Mouse (Mus musculus) embryonic stem cell, embryonic (primary cell): ENCODE data around the gene Pxn.

Experiments
- CTCF ChIA-PET, 4 experiments: fragments of 300-600 bp in 2 of 4; fragments of 350-600 bp in 2 of 4; sonication (Branson Sonifier 250); formaldehyde crosslinking; loops; one replicate each; lab custom pipeline; 2022; ENCODE audit warnings: inconsistent platforms in 2 of 4; lab: Charles Lee
- POLR2A ChIA-PET, 4 experiments: fragments of 300-600 bp in 2 of 4; fragments of 350-600 bp in 2 of 4; sonication (Branson Sonifier 250); formaldehyde crosslinking; loops; one replicate each; lab custom pipeline; 2022; ENCODE audit warnings: antibody characterized with exemption in 4 of 4, inconsistent platforms in 1 of 4; lab: Charles Lee

Pxn gene

GRCm38 (mm10) chr5:115559237-115560101 lies 53.0 kb downstream of the Pxn start, which contains the start of gene Rplp0:
Gene Rplp0, plus strand, starts transcription at chr5:115559467.
- CTCF ChIA-PET, result interaction anchor here (0.5 to 2.0 kb wide), 28 partner anchors 9 to 1219 kb away, joined by 3 to 15 read pairs (median 4); no protein-coding TSS in a partner anchor
- POLR2A ChIA-PET, result interaction anchor here (0.6 to 21.3 kb wide), 127 partner anchors 8 to 1789 kb away, joined by 3 to 239 read pairs (median 5); partner anchors contain the start of genes Sirt4 (in 3 of the 4), Rab35 (in 2 of the 4), Dynll1 (in 1 of the 4) and Srsf9 (in 1 of the 4)

GRCm38 (mm10) chr5:115560336-115560905 lies 53.9 kb downstream of the Pxn start:
- CTCF ChIA-PET, result interaction anchor here in 3 of 4 experiments (0.6 to 1.1 kb wide), 3 partner anchors 8 to 902 kb away, joined by 3 to 15 read pairs (median 6); no protein-coding TSS in a partner anchor
- POLR2A ChIA-PET, result interaction anchor here in 3 of 4 experiments (0.6 to 21.3 kb wide), 67 partner anchors 8 to 1999 kb away, joined by 3 to 239 read pairs (median 6); partner anchors contain the start of genes Rab35 (in 2 of the 3), Dynll1 (in 1 of the 3), Sirt4 (in 1 of the 3) and Srsf9 (in 1 of the 3)

- ChIA-PET POLR2A (interaction anchor here (0.5 to 13.0 kb wide), 44 partner anchors 8 to 419 kb away, joined by 3 to 217 read pairs (median 4); partner anchors contain the start of genes Rab35 (in 1 of the 4) and Sirt4 (in 1 of the 4)), CTCF (interaction anchor here in 1 of 4 experiments (1.0 kb wide), 1 partner anchor 26 kb away, joined by 3 read pairs; no protein-coding TSS in a partner anchor)
These were observed 57.5 kb downstream of the Pxn start for GRCm38 (mm10) chr5:115563771-115564585.

GRCm38 (mm10) chr5:115564737-115565393 lies 58.4 kb downstream of the Pxn start, which contains the start of gene Gcn1l1:
Gene Gcn1l1, plus strand, starts transcription at chr5:115565254.
- CTCF ChIA-PET, result no interaction called here

GRCm38 (mm10) chr5:115565403-115565802 lies 58.9 kb downstream of the Pxn start:
- POLR2A ChIA-PET, result interaction anchor here in 2 of 4 experiments (1.7 to 13.0 kb wide), 5 partner anchors 10 to 75 kb away, joined by 4 to 217 read pairs (median 19); no protein-coding TSS in a partner anchor
- CTCF ChIA-PET, result no interaction called here

More at GRCm38 (mm10) chr5:115564737-115565393, 58.4 kb downstream of the Pxn start, which contains the start of gene Gcn1l1:
- POLR2A ChIA-PET, result interaction anchor here in 3 of 4 experiments (0.7 to 13.0 kb wide), 22 partner anchors 8 to 80 kb away, joined by 3 to 217 read pairs (median 8); partner anchors contain the start of genes Rab35 (in 1 of the 3) and Sirt4 (in 1 of the 3)

- POLR2A ChIA-PET, result interaction anchor here in 3 of 4 experiments (0.7 to 6.5 kb wide), 24 partner anchors 9 to 818 kb away, joined by 3 to 55 read pairs (median 6); partner anchors contain the start of gene Rplp0 (in 3 of the 3)
- CTCF ChIA-PET, result interaction anchor here in 3 of 4 experiments (0.7 to 1.5 kb wide), 7 partner anchors 8 to 77 kb away, joined by 3 to 5 read pairs (median 3); partner anchors contain the start of gene Rplp0 (in 1 of the 3)
These were observed 62.2 kb downstream of the Pxn start for GRCm38 (mm10) chr5:115568681-115569080.

GRCm38 (mm10) chr5:115569308-115569707 lies 62.8 kb downstream of the Pxn start:
- ChIA-PET POLR2A (interaction anchor here in 3 of 4 experiments (0.7 to 6.5 kb wide), 24 partner anchors 8 to 818 kb away, joined by 3 to 55 read pairs (median 5); partner anchors contain the start of genes Rplp0 (in 3 of the 3) and Dynll1 (in 1 of the 3)), CTCF (interaction anchor here in 3 of 4 experiments (0.6 to 1.5 kb wide), 7 partner anchors 9 to 31 kb away, joined by 3 to 8 read pairs (median 4); partner anchors contain the start of gene Rplp0 (in 1 of the 3))

- ChIA-PET CTCF (interaction anchor here in 3 of 4 experiments (0.6 to 1.5 kb wide), 6 partner anchors 12 to 42 kb away, joined by 3 to 8 read pairs (median 4); no protein-coding TSS in a partner anchor), POLR2A (interaction anchor here in 3 of 4 experiments (0.7 to 6.5 kb wide), 16 partner anchors 8 to 269 kb away, joined by 3 to 55 read pairs (median 6); partner anchors contain the start of genes Rplp0 (in 3 of the 3) and Dynll1 (in 1 of the 3))
These were observed 63.2 kb downstream of the Pxn start for GRCm38 (mm10) chr5:115569721-115570120.

- ChIA-PET POLR2A (interaction anchor here in 3 of 4 experiments (0.6 to 6.5 kb wide), 13 partner anchors 8 to 419 kb away, joined by 3 to 55 read pairs (median 3); partner anchors contain the start of genes Rab35 (in 1 of the 3) and Rplp0 (in 1 of the 3)), CTCF (interaction anchor here in 2 of 4 experiments (0.6 to 1.3 kb wide), 2 partner anchors 12 to 39 kb away, joined by 3 to 4 read pairs; partner anchors contain the start of gene Rplp0 (in 1 of the 2))
These were observed 64.6 kb downstream of the Pxn start for GRCm38 (mm10) chr5:115571086-115571485.

GRCm38 (mm10) chr5:115572679-115573535 lies 66.4 kb downstream of the Pxn start:
- CTCF ChIA-PET, result interaction anchor here in 1 of 4 experiments (1.0 to 1.4 kb wide), 2 partner anchors 34 to 38 kb away, joined by 3 read pairs; no protein-coding TSS in a partner anchor

GRCm38 (mm10) chr5:115574992-115575391 lies 68.5 kb downstream of the Pxn start:
- POLR2A ChIA-PET, result interaction anchor here in 3 of 4 experiments (1.1 to 4.3 kb wide), 4 partner anchors 11 to 18 kb away, joined by 3 to 21 read pairs (median 8); partner anchors contain the start of gene Rplp0 (in 1 of the 3)
- CTCF ChIA-PET, result no interaction called here

More at GRCm38 (mm10) chr5:115572679-115573535, 66.4 kb downstream of the Pxn start:
- POLR2A ChIA-PET, result interaction anchor here (0.6 to 6.5 kb wide), 20 partner anchors 8 to 83 kb away, joined by 3 to 55 read pairs (median 3); partner anchors contain the start of genes Rplp0 (in 2 of the 4) and Rab35 (in 1 of the 4)

- CTCF ChIA-PET, result interaction anchor here in 1 of 4 experiments (1.2 to 2.1 kb wide), 3 partner anchors 19 to 54 kb away, joined by 3 to 5 read pairs (median 5); partner anchors contain the start of gene Rab35
- POLR2A ChIA-PET, result interaction anchor here in 2 of 4 experiments (0.8 to 3.5 kb wide), 7 partner anchors 8 to 19 kb away, joined by 3 to 19 read pairs (median 6); partner anchors contain the start of gene Rplp0 (in 2 of the 2)
These were observed 71.2 kb downstream of the Pxn start for GRCm38 (mm10) chr5:115577686-115578085.

- ChIA-PET CTCF (interaction anchor here in 1 of 4 experiments (2.1 kb wide), 1 partner anchor 35 kb away, joined by 5 read pairs; no protein-coding TSS in a partner anchor), POLR2A (interaction anchor here in 2 of 4 experiments (1.2 to 5.0 kb wide), 3 partner anchors 8 to 20 kb away, joined by 5 to 40 read pairs (median 19); partner anchors contain the start of gene Rplp0 (in 2 of the 2))
These were observed 72.4 kb downstream of the Pxn start for GRCm38 (mm10) chr5:115578922-115579321.

- POLR2A ChIA-PET, result interaction anchor here in 2 of 4 experiments (0.9 to 5.0 kb wide), 4 partner anchors 9 to 100 kb away, joined by 3 to 40 read pairs (median 8); no protein-coding TSS in a partner anchor
These were observed 72.9 kb downstream of the Pxn start for GRCm38 (mm10) chr5:115579363-115579762.

More at GRCm38 (mm10) chr5:115579363-115579762, 72.9 kb downstream of the Pxn start:
- CTCF ChIA-PET, result interaction anchor here in 1 of 4 experiments (0.6 kb wide), 1 partner anchor 57 kb away, joined by 5 read pairs; no protein-coding TSS in a partner anchor
